Mouse (Mus musculus) gonadal fat pad, adult 2 months (tissue): ENCODE results near the gene Vti1a. TPM values are rescaled to one million over a fixed set of nuclear protein-coding genes. Genes with fewer than 3 reads are reported as not detected.

Source experiments
- DNase-seq: peaks from one replicate; pipeline ENCODE4 v3.0.0-alpha.2; 2012; ENCODE audit warnings: low read depth
- polyA plus RNA-seq: library from polyadenylated mRNA; depleted of rRNA; stranded (reverse); fragments of >200 nt; gene quantifications from 2 replicates; pipeline ENCODE4 v1.2.3, GENCODE M21; 2012

Vti1a gene
- polyA plus RNA-seq, 1 experiment, result 14.6 TPM

- DNase-seq, result no peak
These were observed 140.4 kb downstream of the Vti1a start for GRCm38 (mm10) chr19:55456325-55457091.

- no peak for DNase-seq
These were observed 145.9 kb downstream of the Vti1a start for GRCm38 (mm10) chr19:55461963-55462362.

GRCm38 (mm10) chr19:55463670-55464069 is 147.6 kb downstream of the Vti1a start:
- DNase-seq, result peak; percentile 78

DNA sequence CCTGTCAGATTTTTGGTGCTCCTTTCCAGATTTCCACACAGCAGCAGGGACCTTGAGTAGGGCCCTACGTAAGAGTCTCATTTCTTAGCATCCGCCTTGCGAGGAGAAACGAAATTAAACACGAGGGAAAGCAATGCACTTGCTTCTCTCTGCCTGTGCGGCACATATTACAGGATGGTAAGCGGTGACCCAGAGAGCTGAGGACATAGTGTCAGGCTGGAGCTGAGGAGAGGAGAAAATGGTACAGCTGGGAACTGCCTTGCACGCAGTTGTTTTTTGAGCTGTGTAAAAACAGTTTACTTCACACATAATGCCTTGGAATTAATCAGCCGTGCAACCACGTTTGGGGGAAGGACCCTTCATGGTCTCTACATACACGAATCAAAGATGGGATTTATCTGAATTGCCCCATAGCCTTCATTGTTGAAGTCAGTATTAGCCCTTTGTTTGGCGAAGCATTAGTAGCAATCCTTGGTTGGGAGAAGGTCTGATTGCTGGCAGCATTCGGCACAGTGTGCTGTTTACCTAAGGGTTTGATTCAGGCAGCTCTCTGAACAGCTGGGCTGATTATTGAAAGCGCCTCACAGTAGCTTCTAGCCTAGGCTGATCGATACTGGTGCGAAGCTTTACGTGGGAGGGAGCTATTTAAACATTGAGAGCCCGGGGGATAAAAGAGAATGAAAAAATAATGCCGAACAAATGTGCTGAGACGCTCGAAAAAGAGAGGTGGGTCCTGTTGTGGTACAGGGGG is 153.4 kb downstream of the Vti1a start:
- no peak for DNase-seq

GRCm38 (mm10) chr19:55472582-55472981 is 156.5 kb downstream of the Vti1a start:
- DNase-seq, result no peak

- DNase-seq, result no peak
These were observed 158.1 kb downstream of the Vti1a start for GRCm38 (mm10) chr19:55474225-55474624.

- DNase-seq, result no peak
These were observed 164.4 kb downstream of the Vti1a start for GRCm38 (mm10) chr19:55480526-55480925.

DNA sequence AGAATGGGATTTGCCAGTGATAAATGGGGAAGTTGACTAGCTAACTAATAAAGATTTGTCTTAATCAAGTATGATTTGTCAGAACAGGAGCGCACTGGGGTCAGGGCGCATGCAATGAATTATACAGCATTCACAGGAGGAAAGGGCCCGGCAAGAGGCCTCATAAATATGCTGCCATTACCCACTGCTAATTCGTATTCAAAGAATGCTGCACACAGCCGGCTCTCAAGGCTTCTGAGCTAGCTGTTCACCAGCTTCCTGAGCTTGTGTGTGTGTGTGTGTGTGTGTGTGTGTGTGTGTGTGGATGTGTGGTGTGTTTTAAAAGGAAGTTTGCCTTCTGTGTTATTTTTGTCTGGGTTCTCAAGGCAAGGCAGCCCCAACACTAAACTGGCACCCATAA is 165.2 kb downstream of the Vti1a start:
- no peak for DNase-seq

GRCm38 (mm10) chr19:55483526-55483925 is 167.4 kb downstream of the Vti1a start:
- no peak for DNase-seq

DNA sequence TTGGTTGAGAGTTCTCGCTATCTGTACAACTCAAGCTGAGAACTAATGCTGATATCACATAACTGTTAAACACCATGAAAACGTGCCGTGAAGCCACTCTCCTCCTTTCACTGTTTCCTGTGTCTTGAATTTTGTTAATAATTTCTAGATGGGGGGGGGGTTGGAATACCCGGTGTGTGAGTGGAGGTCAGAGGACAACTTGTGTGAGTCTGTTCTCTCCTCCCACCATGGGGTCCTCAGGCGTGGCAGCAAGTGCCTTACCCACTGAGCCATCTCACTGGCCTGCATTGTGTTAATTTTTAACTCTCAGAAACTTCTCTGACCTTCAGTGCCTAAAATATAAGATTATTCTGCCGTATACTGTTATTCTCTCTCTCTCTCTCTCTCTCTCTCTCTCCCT is 168.5 kb downstream of the Vti1a start:
- no peak for DNase-seq

DNA sequence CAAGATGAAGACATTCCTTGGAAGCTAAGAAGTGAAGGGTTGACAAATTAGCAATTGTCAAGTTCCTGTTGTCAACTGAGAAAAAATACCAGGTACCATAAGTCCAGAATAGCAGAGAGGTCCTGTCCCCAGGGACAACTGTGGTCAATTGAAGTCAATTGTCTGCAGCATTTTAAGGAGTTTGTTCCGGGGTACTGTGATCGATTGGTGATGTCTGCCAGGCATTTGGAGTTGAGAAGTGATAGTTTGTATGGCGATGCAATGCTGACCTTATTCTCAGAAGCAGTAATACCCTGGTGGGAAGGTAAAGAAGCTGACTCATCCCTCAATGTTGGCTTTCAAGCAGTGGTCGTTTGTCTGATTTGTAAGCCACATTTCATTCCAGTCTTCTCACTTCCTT is 170.4 kb downstream of the Vti1a start:
- DNase-seq, result no peak

DNA sequence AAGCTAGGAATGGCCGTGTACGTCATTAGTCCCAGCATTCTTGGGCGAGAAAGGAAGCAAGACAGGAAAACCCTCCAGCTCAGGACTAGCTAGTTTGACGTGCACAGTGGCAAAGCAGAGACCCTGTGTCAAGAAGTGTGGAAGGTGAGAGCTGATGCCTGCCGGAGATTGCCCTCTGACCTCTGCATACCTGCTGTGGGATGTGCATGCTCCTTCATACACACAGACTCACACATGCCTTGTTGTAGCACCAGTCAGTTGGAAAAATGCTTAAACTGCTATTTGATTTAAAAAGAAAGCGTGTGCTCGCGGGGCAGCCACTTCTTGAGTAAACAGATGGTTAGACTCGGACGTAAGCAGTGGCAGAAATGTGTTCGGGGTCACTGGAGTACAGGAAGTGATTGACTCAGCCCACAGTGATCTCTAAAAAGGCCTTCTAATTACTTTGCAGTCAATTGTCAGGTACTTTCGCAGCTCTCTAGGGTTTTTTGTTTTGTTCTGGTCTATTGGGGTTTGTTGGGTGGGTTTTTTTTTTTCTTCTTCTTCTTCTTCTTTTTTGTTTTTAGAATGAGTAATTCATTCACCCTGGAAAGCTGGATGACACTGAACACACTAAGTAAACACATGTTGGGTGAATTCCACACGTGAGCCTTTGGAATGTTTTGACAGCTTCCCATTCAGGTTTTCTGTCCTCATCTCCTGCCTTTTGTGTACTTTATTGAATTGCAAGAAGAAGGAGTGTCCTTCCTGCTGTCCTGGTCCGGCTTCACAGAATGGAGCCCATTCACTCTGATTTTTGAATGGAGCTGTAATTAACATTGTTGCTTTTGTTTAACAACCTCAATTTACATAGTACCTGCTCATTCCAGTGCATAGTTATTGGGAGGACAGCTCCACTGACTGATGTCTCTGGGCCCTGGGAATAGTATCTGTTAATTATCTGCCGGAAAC is 175.3 kb downstream of the Vti1a start:
- DNase-seq, result no peak

GRCm38 (mm10) chr19:55496333-55496732 is 180.2 kb downstream of the Vti1a start:
- no peak for DNase-seq

- DNase-seq, result no peak
These were observed 183.2 kb downstream of the Vti1a start for GRCm38 (mm10) chr19:55499179-55499863.

- no peak for DNase-seq
These were observed 185.9 kb downstream of the Vti1a start for GRCm38 (mm10) chr19:55501985-55502384.

DNA sequence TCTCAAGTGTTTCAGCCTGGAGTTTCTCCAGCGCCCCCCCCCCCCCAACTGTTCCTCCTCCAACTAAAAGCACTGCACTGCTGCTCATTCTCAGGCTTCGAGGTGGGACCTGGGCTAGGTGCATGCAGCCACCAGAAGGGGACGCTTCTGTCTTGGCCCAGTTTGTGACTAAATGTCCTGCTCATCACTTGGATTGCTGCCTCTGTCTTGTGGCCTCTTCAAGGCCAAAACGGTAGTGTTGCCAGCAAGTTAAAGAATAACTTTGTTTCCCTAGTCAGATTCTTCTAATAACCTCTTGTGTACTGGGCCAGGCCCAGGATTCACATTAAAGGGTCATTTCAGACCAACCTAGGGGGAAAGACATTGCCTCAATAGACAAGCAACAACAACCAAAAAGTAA is 187.7 kb downstream of the Vti1a start:
- DNase-seq, result no peak

- no peak for DNase-seq
These were observed 191.7 kb downstream of the Vti1a start for GRCm38 (mm10) chr19:55507748-55508147.

- no peak for DNase-seq
These were observed 192.1 kb downstream of the Vti1a start for GRCm38 (mm10) chr19:55508239-55508638.

GRCm38 (mm10) chr19:55508965-55509364 is 192.9 kb downstream of the Vti1a start:
- peak; percentile 31 for DNase-seq

- DNase-seq, result no peak
These were observed 193.5 kb downstream of the Vti1a start for GRCm38 (mm10) chr19:55509618-55510017.

- DNase-seq, result no peak
These were observed 197.8 kb downstream of the Vti1a start for GRCm38 (mm10) chr19:55513941-55514340.
